Mouse (Mus musculus): Measurements from ENCODE around the gene Prl3d1. TPM values are rescaled to one million over a fixed set of nuclear protein-coding genes. Genes with fewer than 3 reads are reported as not detected.
"Not testable (repeated sequence)": the region's sequence is repeated elsewhere in the genome, so short reads cannot be mapped to it uniquely, and the experiment has no call there.

Prl3d1 gene
- total RNA-seq (2021) = not detected
- long read RNA-seq, experiment 1 = 0 reads
- long read RNA-seq, experiment 2 = 0 reads

- not testable (repeated sequence) for DNase-seq
Observed at GRCm38 (mm10) chr13:27093890-27094289, at the start of gene Prl3d1. Prl3d1 (plus strand) TSS chr13:27094190.

- no peak for DNase-seq
Observed at GRCm38 (mm10) chr13:27057270-27057669, 36.7 kb upstream of the Prl3d1 start, which contains the start of gene Prl. Prl (plus strand) TSS chr13:27057570.

DNA sequence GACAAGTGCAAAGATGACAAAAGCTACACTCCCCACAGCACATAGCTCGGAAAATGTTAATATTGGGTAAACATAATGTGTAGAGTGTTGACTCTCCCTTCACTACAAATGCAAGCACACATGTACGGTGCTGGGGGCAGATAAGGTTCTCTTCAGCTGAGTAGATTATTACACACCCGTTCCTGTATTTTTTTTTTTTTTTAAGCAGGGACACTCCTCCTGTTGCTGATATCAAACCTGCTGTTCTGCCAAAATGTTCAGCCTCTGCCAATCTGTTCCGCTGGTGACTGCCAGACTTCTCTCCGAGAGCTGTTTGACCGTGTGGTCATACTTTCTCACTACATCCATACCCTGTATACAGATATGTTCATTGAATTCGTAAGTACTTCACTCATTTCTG lies 34.8 kb upstream of the Prl3d1 start:
- peak; percentile 2 to 8 for DNase-seq

- DNase-seq = not testable (repeated sequence)
Observed at GRCm38 (mm10) chr13:27121398-27121797, 27.4 kb downstream of the Prl3d1 start, which contains the start of gene Prl3d2. Prl3d2 (plus strand) TSS chr13:27121698.

GRCm38 (mm10) chr13:27148264-27148663 lies 54.3 kb downstream of the Prl3d1 start:
- DNase-seq = no peak

Other genes starting within 250 kb of the Prl3d1 start
- not detected for gene Prl, start 36.6 kb upstream of the Prl3d1 start, total RNA-seq (2021)
- not detected for gene Prl3d2, start 27.5 kb downstream of the Prl3d1 start, total RNA-seq (2021)
- not detected for gene Prl3d3, start 62.6 kb downstream of the Prl3d1 start, total RNA-seq (2021)
- gene Prl3c1, start 102.5 kb downstream of the Prl3d1 start, total RNA-seq (2021) = not detected
- gene Prl3b1, start 147.7 kb downstream of the Prl3d1 start, total RNA-seq (2021) = not detected
- not detected for gene Prl3a1, start 165.2 kb downstream of the Prl3d1 start, total RNA-seq (2021)
- not detected for gene Prl6a1, start 218.4 kb downstream of the Prl3d1 start, total RNA-seq (2021)

Data from heart, adult 18-20 months (tissue).